Mouse (Mus musculus) myocyte (in vitro differentiated cells): ENCODE measurements around the gene Mrps34.
A peak's percentile ranks its signal among the peaks of the same experiment; 100 is the strongest.

Source experiments
- CEBPB ChIP-seq: IDR thresholded peaks from 2 replicates; pipeline ENCODE4 v1.6.1; 2011; ENCODE audit warnings: mild to moderate bottlenecking, moderate library complexity; ENCODE audit not compliant: poor library complexity, insufficient read depth, severe bottlenecking
- E2F4 ChIP-seq: IDR thresholded peaks from one replicate; pipeline ENCODE4 v1.6.1; 2011; ENCODE audit warnings: mild to moderate bottlenecking, control low read depth, moderate library complexity; ENCODE audit not compliant: insufficient read depth
- MAX ChIP-seq: IDR thresholded peaks from one replicate; pipeline ENCODE4 v1.6.1; 2011; ENCODE audit warnings: low read depth, mild to moderate bottlenecking, control low read depth
- MYOD1 ChIP-seq, 3 experiments: IDR thresholded peaks; one replicate each; pipeline ENCODE4 v1.6.1; 2011; ENCODE audit warnings: control low read depth in 2 of 3, low read depth in 2 of 3, mild to moderate bottlenecking in 2 of 3, moderate library complexity in 1 of 3; ENCODE audit not compliant: insufficient read length in 2 of 3, control insufficient read depth in 1 of 3
- MYOG ChIP-seq, 3 experiments: IDR thresholded peaks; one replicate each; pipeline ENCODE4 v1.6.1; 2011; ENCODE audit warnings: control low read depth in 2 of 3, low read depth in 2 of 3, mild to moderate bottlenecking in 2 of 3; ENCODE audit not compliant: insufficient read length in 2 of 3, control insufficient read depth in 1 of 3, insufficient read depth in 1 of 3
- POLR2A ChIP-seq: IDR thresholded peaks from one replicate; pipeline ENCODE4 v1.6.1; 2011; ENCODE audit warnings: low read depth, mild to moderate bottlenecking, control low read depth, moderate library complexity; ENCODE audit not compliant: insufficient read length
- POLR2AphosphoS2 ChIP-seq: IDR thresholded peaks from one replicate; pipeline ENCODE4 v1.6.1; 2011; ENCODE audit warnings: low read depth, control low read depth; ENCODE audit not compliant: insufficient read length
- REST ChIP-seq: IDR thresholded peaks from one replicate; pipeline ENCODE4 v1.6.1; 2011; ENCODE audit warnings: mild to moderate bottlenecking, control low read depth, moderate library complexity; ENCODE audit not compliant: insufficient read depth, insufficient read length
- SRF ChIP-seq: IDR thresholded peaks from one replicate; pipeline ENCODE4 v1.6.1; 2011; ENCODE audit warnings: low read depth; ENCODE audit not compliant: control insufficient read depth, insufficient read length
- TCF12 ChIP-seq: IDR thresholded peaks from one replicate; pipeline ENCODE4 v1.6.1; 2011; ENCODE audit warnings: mild to moderate bottlenecking, control low read depth; ENCODE audit not compliant: poor library complexity, insufficient read depth, severe bottlenecking
- TCF3 ChIP-seq: IDR thresholded peaks from one replicate; pipeline ENCODE4 v1.6.1; 2011; ENCODE audit warnings: low read depth, control low read depth; ENCODE audit not compliant: insufficient read length
- USF1 ChIP-seq: IDR thresholded peaks from one replicate; pipeline ENCODE4 v1.6.1; 2011; ENCODE audit warnings: low read depth, mild to moderate bottlenecking, control low read depth, moderate library complexity

DNA sequence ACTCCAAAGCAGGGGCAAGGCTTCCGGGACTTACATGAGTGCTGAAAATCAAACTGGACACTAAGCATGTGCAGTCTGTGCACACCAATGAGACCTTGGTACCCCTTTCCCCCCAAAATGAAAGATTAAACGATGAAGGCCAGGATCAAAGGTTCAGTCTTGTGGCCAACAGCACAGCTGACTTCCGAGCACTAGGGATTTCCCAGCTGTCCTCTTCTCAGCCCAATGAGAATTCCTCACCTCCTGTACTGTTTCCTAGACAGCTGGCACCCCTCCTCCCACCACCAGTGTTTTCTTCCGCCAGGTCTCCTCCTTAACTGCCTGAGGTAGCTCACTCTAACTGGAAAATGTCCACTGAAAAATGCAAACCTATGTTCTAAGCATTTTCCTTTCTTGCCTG lies 38.2 kb downstream of the Mrps34 start:
- TF ChIP-seq E2F4 (no peak), MYOG (IDR thresholded peaks at IDR 0.05; ENCODE audit: control insufficient read depth in 1 of 3, insufficient read depth in 1 of 3, insufficient read length in 2 of 3, low read depth in 2 of 3) (peak in 2 of 3 experiments; percentile 39 to 75), POLR2A (no peak), POLR2AphosphoS2 (no peak), TCF12 (no peak), MAX (no peak), MYOD1 (IDR thresholded peaks at IDR 0.05; ENCODE audit: control insufficient read depth in 1 of 3, insufficient read length in 2 of 3, low read depth in 2 of 3) (peak in 2 of 3 experiments; percentile 44 to 53), USF1 (no peak), CEBPB (no peak), REST (no peak), SRF (no peak), TCF3 (no peak)
